Mouse (Mus musculus): ENCODE measurements around the gene Tmem240. TPM values are rescaled to one million over a fixed set of nuclear protein-coding genes. Genes with fewer than 3 reads are reported as not detected.

Tmem240 gene
- total RNA-seq, 2 experiments from 2014 or later: not detected

- no peak for ATAC-seq (replicated peaks; ENCODE audit: low FRiP score, poor library complexity, severe bottlenecking)
Measured at GRCm38 (mm10) chr4:155790021-155790489, 55.5 kb downstream of the Tmem240 start, which contains the start of gene Ankrd65. TSS of gene Ankrd65 (plus strand) at chr4:155790439.

Other genes starting within 250 kb of the Tmem240 start
- 95.2 and 108 TPM in 2 replicates for gene Gnb1, start 243.4 kb upstream of the Tmem240 start, total RNA-seq (2015; ENCODE audit: low replicate concordance)
- 24.6 and 31.3 TPM in 2 replicates for gene Gnb1, start 243.4 kb upstream of the Tmem240 start, total RNA-seq (2017; ENCODE audit: low replicate concordance)
- 25.9 and 26.0 TPM in 2 replicates for gene Nadk, start 172.4 kb upstream of the Tmem240 start, total RNA-seq (2015; ENCODE audit: low replicate concordance)
- 9.9 and 12.9 TPM in 2 replicates for gene Nadk, start 172.4 kb upstream of the Tmem240 start, total RNA-seq (2017; ENCODE audit: low replicate concordance)
- 10.9 and 31.4 TPM in 2 replicates for gene Slc35e2, start 133.4 kb upstream of the Tmem240 start, total RNA-seq (2015; ENCODE audit: low replicate concordance)
- 12.2 and 14.1 TPM in 2 replicates for gene Slc35e2, start 133.4 kb upstream of the Tmem240 start, total RNA-seq (2017; ENCODE audit: low replicate concordance)
- 28.5 and 59.5 TPM in 2 replicates for gene Cdk11b, start 109.9 kb upstream of the Tmem240 start, total RNA-seq (2015; ENCODE audit: low replicate concordance)
- gene Cdk11b, start 109.9 kb upstream of the Tmem240 start, total RNA-seq (2017; ENCODE audit: low replicate concordance): 53.6 and 56.3 TPM in 2 replicates
- not detected in 2 replicates for gene Gm10563, start 89.4 kb upstream of the Tmem240 start, total RNA-seq (2015; ENCODE audit: low replicate concordance)
- gene Gm10563, start 89.4 kb upstream of the Tmem240 start, total RNA-seq (2017; ENCODE audit: low replicate concordance): not detected in 2 replicates
- not detected in 2 replicates for gene Mmp23, start 81.4 kb upstream of the Tmem240 start, total RNA-seq (2015; ENCODE audit: low replicate concordance)
- not detected in 2 replicates for gene Mmp23, start 81.4 kb upstream of the Tmem240 start, total RNA-seq (2017; ENCODE audit: low replicate concordance)
- gene Mib2, start 65.6 kb upstream of the Tmem240 start, total RNA-seq (2015; ENCODE audit: low replicate concordance): 0.84 and 2.9 TPM in 2 replicates
- gene Mib2, start 65.6 kb upstream of the Tmem240 start, total RNA-seq (2017; ENCODE audit: low replicate concordance): 3.2 and 6.6 TPM in 2 replicates
- gene Fndc10, start 40.5 kb upstream of the Tmem240 start, total RNA-seq (2015; ENCODE audit: low replicate concordance): not detected in 2 replicates
- gene Fndc10, start 40.5 kb upstream of the Tmem240 start, total RNA-seq (2017; ENCODE audit: low replicate concordance): not detected in 2 replicates
- gene Ssu72, start 30.0 kb upstream of the Tmem240 start, total RNA-seq (2015; ENCODE audit: low replicate concordance): 44.9 and 65.6 TPM in 2 replicates
- 37.0 and 57.2 TPM in 2 replicates for gene Ssu72, start 30.0 kb upstream of the Tmem240 start, total RNA-seq (2017; ENCODE audit: low replicate concordance)
- gene Atad3a, start 26.3 kb downstream of the Tmem240 start, total RNA-seq (2015; ENCODE audit: low replicate concordance): 0.84 and 35.3 TPM in 2 replicates
- gene Atad3a, start 26.3 kb downstream of the Tmem240 start, total RNA-seq (2017; ENCODE audit: low replicate concordance): 3.3 and 5.1 TPM in 2 replicates
- not detected in 2 replicates for gene Vwa1, start 39.9 kb downstream of the Tmem240 start, total RNA-seq (2015; ENCODE audit: low replicate concordance)
- 0.68 TPM in 1 of 2 replicates, not detected in the other for gene Vwa1, start 39.9 kb downstream of the Tmem240 start, total RNA-seq (2017; ENCODE audit: low replicate concordance)
- gene Tmem88b, start 51.1 kb downstream of the Tmem240 start, total RNA-seq (2015; ENCODE audit: low replicate concordance): 0.42 and 1.1 TPM in 2 replicates
- 0.83 and 1.3 TPM in 2 replicates for gene Tmem88b, start 51.1 kb downstream of the Tmem240 start, total RNA-seq (2017; ENCODE audit: low replicate concordance)
- gene Ankrd65, start 55.6 kb downstream of the Tmem240 start, total RNA-seq (2015; ENCODE audit: low replicate concordance): not detected in 2 replicates
- 1.0 and 9.8 TPM in 2 replicates for gene Ankrd65, start 55.6 kb downstream of the Tmem240 start, total RNA-seq (2017; ENCODE audit: low replicate concordance)
- 127 and 129 TPM in 2 replicates for gene Mrpl20, start 68.1 kb downstream of the Tmem240 start, total RNA-seq (2015; ENCODE audit: low replicate concordance)
- gene Mrpl20, start 68.1 kb downstream of the Tmem240 start, total RNA-seq (2017; ENCODE audit: low replicate concordance): 30.7 and 31.2 TPM in 2 replicates
- 258 and 265 TPM in 2 replicates for gene Ccnl2, start 77.7 kb downstream of the Tmem240 start, total RNA-seq (2015; ENCODE audit: low replicate concordance)
- 262 and 283 TPM in 2 replicates for gene Ccnl2, start 77.7 kb downstream of the Tmem240 start, total RNA-seq (2017; ENCODE audit: low replicate concordance)
- 47.2 and 63.7 TPM in 2 replicates for gene Aurkaip1, start 96.5 kb downstream of the Tmem240 start, total RNA-seq (2015; ENCODE audit: low replicate concordance)
- 69.4 and 71.4 TPM in 2 replicates for gene Aurkaip1, start 96.5 kb downstream of the Tmem240 start, total RNA-seq (2017; ENCODE audit: low replicate concordance)
- not detected in 2 replicates for gene Mxra8, start 104.9 kb downstream of the Tmem240 start, total RNA-seq (2015; ENCODE audit: low replicate concordance)
- gene Mxra8, start 104.9 kb downstream of the Tmem240 start, total RNA-seq (2017; ENCODE audit: low replicate concordance): not detected in 2 replicates
- 20.9 and 26.0 TPM in 2 replicates for gene Dvl1, start 112.6 kb downstream of the Tmem240 start, total RNA-seq (2015; ENCODE audit: low replicate concordance)
- gene Dvl1, start 112.6 kb downstream of the Tmem240 start, total RNA-seq (2017; ENCODE audit: low replicate concordance): 19.5 and 22.4 TPM in 2 replicates
- 0.84 and 1.1 TPM in 2 replicates for gene Tas1r3, start 128.6 kb downstream of the Tmem240 start, total RNA-seq (2015; ENCODE audit: low replicate concordance)
- 0.26 and 2.3 TPM in 2 replicates for gene Tas1r3, start 128.6 kb downstream of the Tmem240 start, total RNA-seq (2017; ENCODE audit: low replicate concordance)
- 3.4 and 9.4 TPM in 2 replicates for gene Cptp, start 134.6 kb downstream of the Tmem240 start, total RNA-seq (2015; ENCODE audit: low replicate concordance)
- gene Cptp, start 134.6 kb downstream of the Tmem240 start, total RNA-seq (2017; ENCODE audit: low replicate concordance): 5.6 and 12.6 TPM in 2 replicates
- 14.7 and 28.8 TPM in 2 replicates for gene Ints11, start 134.7 kb downstream of the Tmem240 start, total RNA-seq (2015; ENCODE audit: low replicate concordance)
- 7.9 and 33.2 TPM in 2 replicates for gene Ints11, start 134.7 kb downstream of the Tmem240 start, total RNA-seq (2017; ENCODE audit: low replicate concordance)
- 2.2 and 5.4 TPM in 2 replicates for gene Pusl1, start 157.0 kb downstream of the Tmem240 start, total RNA-seq (2015; ENCODE audit: low replicate concordance)
- 4.6 and 9.8 TPM in 2 replicates for gene Pusl1, start 157.0 kb downstream of the Tmem240 start, total RNA-seq (2017; ENCODE audit: low replicate concordance)
- 30.2 and 49.0 TPM in 2 replicates for gene Acap3, start 157.0 kb downstream of the Tmem240 start, total RNA-seq (2015; ENCODE audit: low replicate concordance)
- 31.5 and 42.0 TPM in 2 replicates for gene Acap3, start 157.0 kb downstream of the Tmem240 start, total RNA-seq (2017; ENCODE audit: low replicate concordance)
- gene Ube2j2, start 209.0 kb downstream of the Tmem240 start, total RNA-seq (2015; ENCODE audit: low replicate concordance): 19.1 and 47.8 TPM in 2 replicates
- 53.7 and 91.5 TPM in 2 replicates for gene Ube2j2, start 209.0 kb downstream of the Tmem240 start, total RNA-seq (2017; ENCODE audit: low replicate concordance)
- gene C1qtnf12, start 227.5 kb downstream of the Tmem240 start, total RNA-seq (2015; ENCODE audit: low replicate concordance): 132 and 160 TPM in 2 replicates
- gene C1qtnf12, start 227.5 kb downstream of the Tmem240 start, total RNA-seq (2017; ENCODE audit: low replicate concordance): 31.2 and 41.1 TPM in 2 replicates

All from erythroid progenitor cell, adult 5-6 weeks (primary cell).